Mouse (Mus musculus) forebrain, embryonic 14.5 days (tissue): ENCODE measurements at regions not wholly inside any gene's neighbourhood (a gene's known extent, or its start where the extent isn't known, plus 50 kb on each side); places are given as distances from the start of the nearest gene placed in this dataset.
"Not testable (repeated sequence)": the region's sequence is repeated elsewhere in the genome, so short reads cannot be mapped to it uniquely, and the experiment has no call there.

Experiments
- ATAC-seq: fragments of 200-750 bp; cut with Nextera tagmentation; 2 replicates; pipeline ENCODE4 v1.8.0; 2017; ENCODE audit warnings: mild to moderate bottlenecking, moderate library complexity
- DNase-seq: peaks from one replicate; pipeline ENCODE4 v3.0.0-alpha.2; 2015; ENCODE audit warnings: low spot score
- H3K27ac ChIP-seq: fragments of 300-500 bp; sonication (generic); 2 replicates; pipeline ENCODE4 v1.5.1; 2014; ENCODE audit warnings: low read depth, mild to moderate bottlenecking, control low read depth, low read length, moderate library complexity
- H3K27me3 ChIP-seq: fragments of 300-500 bp; sonication (generic); replicated peaks from 2 replicates; pipeline ENCODE4 v1.6.1; 2014; ENCODE audit warnings: low read length, control low read depth, mixed read lengths; ENCODE audit not compliant: control insufficient read depth, insufficient read depth
- H3K36me3 ChIP-seq: fragments of 300-500 bp; sonication (generic); 2 replicates; pipeline ENCODE4 v1.6.1; 2014; ENCODE audit warnings: low read length, control low read depth; ENCODE audit not compliant: control insufficient read depth, insufficient read depth
- H3K4me1 ChIP-seq: fragments of 300-500 bp; sonication (generic); 2 replicates; pipeline ENCODE4 v1.6.1; 2014; ENCODE audit warnings: antibody characterized with exemption, low read length, control low read depth; ENCODE audit not compliant: control insufficient read depth, insufficient read depth
- H3K4me2 ChIP-seq: fragments of 300-500 bp; sonication (generic); 2 replicates; pipeline ENCODE4 v1.6.1; 2014; ENCODE audit warnings: mild to moderate bottlenecking, control low read depth, low read length
- H3K4me3 ChIP-seq: fragments of 300-500 bp; sonication (generic); 2 replicates; pipeline ENCODE4 v1.5.1; 2014; ENCODE audit warnings: low read depth, low read length, control low read depth
- H3K9ac ChIP-seq: fragments of 300-500 bp; sonication (generic); 2 replicates; pipeline ENCODE4 v1.6.1; 2014; ENCODE audit warnings: mild to moderate bottlenecking, low read length, control low read depth, moderate library complexity
- H3K9me3 ChIP-seq: fragments of 300-500 bp; sonication (generic); replicated peaks from 2 replicates; pipeline ENCODE4 v1.6.1; 2016; ENCODE audit warnings: low read length, control low read depth, mixed read lengths; ENCODE audit not compliant: control insufficient read depth
- WGBS: fragments of 180-500 bp; shearing (Covaris S2); extraction: QIAGEN DNeasy Blood & Tissue Kit; methylation state at CpG from one replicate; pipeline ENCODE4 v1.1.7; 2014; 5-methylcytosine and 5-hydroxymethylcytosine counted together

- no peaks in the 10 kb centered on the region for H3K9me3 ChIP-seq
- 80% methylated on average over 13 of the region's 13 CpGs for WGBS
- no peak overlapping the region for H3K9ac ChIP-seq
- H3K27ac ChIP-seq: no peak overlapping the region
- no peaks in the 10 kb centered on the region for H3K36me3 ChIP-seq
- peaks cover 15% of the 10 kb centered on the region for H3K4me1 ChIP-seq
- H3K4me3 ChIP-seq: no peak overlapping the region
- ATAC-seq (no peak), DNase-seq (no peak)
- no peaks in the 10 kb centered on the region for H3K27me3 ChIP-seq
- H3K4me2 ChIP-seq: no peak overlapping the region
Observed at GRCm38 (mm10) chr13:46018903-46019430, 54.2 kb upstream of the Atxn1 start.

GRCm38 (mm10) chr13:46017742-46018141 is 52.9 kb upstream of the Atxn1 start:
- ATAC-seq: no peak
- Histone ChIP-seq H3K36me3 (no peaks in the 10 kb centered on the region), H3K27ac (no peak overlapping the region), H3K4me1 (peaks cover 3% of the 10 kb centered on the region), H3K4me3 (no peak overlapping the region), H3K9ac (no peak overlapping the region), H3K9me3 (no peaks in the 10 kb centered on the region), H3K4me2 (no peak overlapping the region), H3K27me3 (no peaks in the 10 kb centered on the region)
- no peak for DNase-seq
- WGBS: 95% methylated on average over 5 of the region's 5 CpGs

- H3K36me3 ChIP-seq, DNase-seq, H3K4me1 ChIP-seq, H3K9ac ChIP-seq, H3K4me2 ChIP-seq, H3K9me3 ChIP-seq, H3K27me3 ChIP-seq, H3K27ac ChIP-seq, ATAC-seq, H3K4me3 ChIP-seq: not testable (repeated sequence)
- WGBS: 77% methylated on average over 2 of the region's 2 CpGs
Observed at GRCm38 (mm10) chr13:46017011-46017410, 52.2 kb upstream of the Atxn1 start.

GRCm38 (mm10) chr13:46015231-46015630 is 50.4 kb upstream of the Atxn1 start:
- no peak for ATAC-seq
- Histone ChIP-seq H3K9me3 (no peaks in the 10 kb centered on the region), H3K27ac (no peak overlapping the region), H3K4me2 (no peak overlapping the region), H3K36me3 (no peaks in the 10 kb centered on the region), H3K4me3 (no peak overlapping the region), H3K27me3 (no peaks in the 10 kb centered on the region), H3K9ac (no peak overlapping the region), H3K4me1 (no peaks in the 10 kb centered on the region)
- no peak for DNase-seq
- WGBS: 85% methylated on average over 7 of the region's 7 CpGs

GRCm38 (mm10) chr13:46014637-46015036 is 49.8 kb upstream of the Atxn1 start:
- Histone ChIP-seq H3K4me1 (no peaks in the 10 kb centered on the region), H3K36me3 (no peaks in the 10 kb centered on the region), H3K9me3 (no peaks in the 10 kb centered on the region), H3K9ac (no peak overlapping the region), H3K4me3 (no peak overlapping the region), H3K27ac (no peak overlapping the region), H3K27me3 (no peaks in the 10 kb centered on the region), H3K4me2 (no peak overlapping the region)
- DNase-seq (no peak), ATAC-seq (no peak)
- 82% methylated on average over 2 of the region's 2 CpGs for WGBS
